Mouse (Mus musculus): ENCODE data around the gene St3gal3.

Gene St3gal3

GRCm38 (mm10) chr4:118044510-118044909 lies 90.2 kb downstream of the St3gal3 start:
- DNase-seq = no peak

- DNase-seq = no peak
Measured at GRCm38 (mm10) chr4:118043331-118044002, 91.2 kb downstream of the St3gal3 start.

- DNase-seq = no peak
Measured at GRCm38 (mm10) chr4:118042671-118043320, 91.9 kb downstream of the St3gal3 start.

GRCm38 (mm10) chr4:118041145-118041544 lies 93.6 kb downstream of the St3gal3 start:
- no peak for DNase-seq

GRCm38 (mm10) chr4:118040650-118041049 lies 94.1 kb downstream of the St3gal3 start:
- no peak for DNase-seq

- no peak for DNase-seq
Measured at GRCm38 (mm10) chr4:118039964-118040363, 94.8 kb downstream of the St3gal3 start.

GRCm38 (mm10) chr4:118038023-118038422 lies 96.7 kb downstream of the St3gal3 start:
- no peak for DNase-seq

GRCm38 (mm10) chr4:118037406-118037805 lies 97.3 kb downstream of the St3gal3 start:
- no peak for DNase-seq

- DNase-seq = no peak
Measured at GRCm38 (mm10) chr4:118036531-118036930, 98.2 kb downstream of the St3gal3 start.

- DNase-seq = no peak
Measured at GRCm38 (mm10) chr4:118035090-118035489, 99.6 kb downstream of the St3gal3 start.

GRCm38 (mm10) chr4:118033026-118033425 lies 101.7 kb downstream of the St3gal3 start:
- no peak for DNase-seq

GRCm38 (mm10) chr4:118031776-118032170 lies 102.9 kb downstream of the St3gal3 start:
- no peak for DNase-seq

- no peak for DNase-seq
Measured at GRCm38 (mm10) chr4:118031132-118031775, 103.5 kb downstream of the St3gal3 start.

GRCm38 (mm10) chr4:118030330-118030729 lies 104.4 kb downstream of the St3gal3 start:
- DNase-seq = no peak

GRCm38 (mm10) chr4:118029892-118030291 lies 104.8 kb downstream of the St3gal3 start:
- no peak for DNase-seq

GRCm38 (mm10) chr4:118028994-118029393 lies 105.7 kb downstream of the St3gal3 start:
- no peak for DNase-seq

- no peak for DNase-seq
Measured at GRCm38 (mm10) chr4:118025931-118026330, 108.8 kb downstream of the St3gal3 start.

GRCm38 (mm10) chr4:118025381-118025780 lies 109.3 kb downstream of the St3gal3 start:
- DNase-seq = no peak

- no peak for DNase-seq
Measured at GRCm38 (mm10) chr4:118022811-118023210, 111.9 kb downstream of the St3gal3 start.

GRCm38 (mm10) chr4:118022406-118022805 lies 112.3 kb downstream of the St3gal3 start:
- no peak for DNase-seq

- no peak for DNase-seq
Measured at GRCm38 (mm10) chr4:118019640-118020039, 115.1 kb downstream of the St3gal3 start.

GRCm38 (mm10) chr4:118019218-118019617 lies 115.5 kb downstream of the St3gal3 start:
- no peak for DNase-seq

- DNase-seq = no peak
Measured at GRCm38 (mm10) chr4:118017021-118017805, 117.5 kb downstream of the St3gal3 start.
